Mouse (Mus musculus) spleen, adult 18-20 months (tissue): Measurements from ENCODE around the gene Faim2.
A peak's percentile ranks its signal among the peaks of the same experiment; 100 is the strongest.

ENCODE experiments used
- DNase-seq, 2 experiments: peaks; one replicate each; pipeline ENCODE4 v3.0.0; 2022; ENCODE audit warnings: mixed read lengths in 2 of 2

Faim2 gene

GRCm38 (mm10) chr15:99505324-99506095 lies 22.5 kb downstream of the Faim2 start:
- DNase-seq: no peak

GRCm38 (mm10) chr15:99503256-99503655 lies 24.7 kb downstream of the Faim2 start:
- DNase-seq: no peak

- DNase-seq: no peak
Measured at GRCm38 (mm10) chr15:99502311-99502831, 25.6 kb downstream of the Faim2 start.

GRCm38 (mm10) chr15:99501292-99502260 lies 26.4 kb downstream of the Faim2 start:
- DNase-seq: no peak

- no peak for DNase-seq
Measured at GRCm38 (mm10) chr15:99500320-99500719, 27.6 kb downstream of the Faim2 start.

- no peak for DNase-seq
Measured at GRCm38 (mm10) chr15:99499726-99500125, 28.2 kb downstream of the Faim2 start.

GRCm38 (mm10) chr15:99498781-99499180 lies 29.2 kb downstream of the Faim2 start:
- DNase-seq: no peak

- DNase-seq: no peak
Measured at GRCm38 (mm10) chr15:99498356-99498755, 29.6 kb downstream of the Faim2 start.

GRCm38 (mm10) chr15:99497527-99498242 lies 30.3 kb downstream of the Faim2 start:
- DNase-seq: no peak

GRCm38 (mm10) chr15:99497061-99497460 lies 30.9 kb downstream of the Faim2 start:
- DNase-seq: no peak

GRCm38 (mm10) chr15:99484745-99485144 lies 43.2 kb downstream of the Faim2 start:
- no peak for DNase-seq

- DNase-seq: no peak
Measured at GRCm38 (mm10) chr15:99475814-99476213, 52.2 kb downstream of the Faim2 start.

GRCm38 (mm10) chr15:99474576-99474926 lies 53.4 kb downstream of the Faim2 start, which contains the start of gene Bcdin3d:
TSS of gene Bcdin3d (minus strand) at chr15:99474730.
- DNase-seq: peak; percentile 80 to 86

- peak in 1 of 2 experiments; percentile 10 for DNase-seq
Measured at GRCm38 (mm10) chr15:99473801-99474575, 54.0 kb downstream of the Faim2 start.

- no peak for DNase-seq
Measured at GRCm38 (mm10) chr15:99472972-99473371, 55.0 kb downstream of the Faim2 start.

GRCm38 (mm10) chr15:99471677-99472063 lies 56.3 kb downstream of the Faim2 start:
- no peak for DNase-seq

- DNase-seq: peak in 1 of 2 experiments; percentile 42
Measured at GRCm38 (mm10) chr15:99470971-99471676, 56.8 kb downstream of the Faim2 start.

- DNase-seq: no peak
Measured at GRCm38 (mm10) chr15:99470224-99470761, 57.7 kb downstream of the Faim2 start.

- no peak for DNase-seq
Measured at GRCm38 (mm10) chr15:99469736-99470135, 58.2 kb downstream of the Faim2 start.

- DNase-seq: peak in 1 of 2 experiments; percentile 44
Measured at GRCm38 (mm10) chr15:99469067-99469466, 58.9 kb downstream of the Faim2 start.

- no peak for DNase-seq
Measured at GRCm38 (mm10) chr15:99463194-99463593, 64.8 kb downstream of the Faim2 start.
